Mouse (Mus musculus): Measurements from ENCODE around the gene Sergef.
"Not testable (repeated sequence)": the region's sequence is repeated elsewhere in the genome, so short reads cannot be mapped to it uniquely, and the experiment has no call there.

Sergef gene

DNA sequence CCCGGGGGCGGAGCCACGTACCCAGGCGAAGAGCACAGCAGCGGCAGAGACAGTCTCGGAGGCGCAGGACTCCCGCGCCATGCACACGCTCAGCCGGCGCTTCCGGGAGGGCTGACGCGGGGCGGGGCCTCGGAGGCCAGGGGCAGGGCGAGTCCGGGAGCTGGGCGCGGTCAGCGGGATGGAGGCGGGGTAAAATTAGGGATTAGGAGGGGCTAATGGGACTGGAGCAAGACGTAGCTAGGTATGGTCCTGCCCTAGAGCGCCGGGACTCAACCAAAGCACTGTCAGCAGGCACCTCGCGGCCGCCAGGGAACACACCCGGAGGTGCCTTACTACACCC is at the start of gene Sergef:
Gene Sergef, minus strand, starts transcription at position 116 of the 340 bp plus-strand sequence.
- DNase-seq (ENCODE audit: low spot score in 2 of 2): peak; percentile 85 to 86

DNA sequence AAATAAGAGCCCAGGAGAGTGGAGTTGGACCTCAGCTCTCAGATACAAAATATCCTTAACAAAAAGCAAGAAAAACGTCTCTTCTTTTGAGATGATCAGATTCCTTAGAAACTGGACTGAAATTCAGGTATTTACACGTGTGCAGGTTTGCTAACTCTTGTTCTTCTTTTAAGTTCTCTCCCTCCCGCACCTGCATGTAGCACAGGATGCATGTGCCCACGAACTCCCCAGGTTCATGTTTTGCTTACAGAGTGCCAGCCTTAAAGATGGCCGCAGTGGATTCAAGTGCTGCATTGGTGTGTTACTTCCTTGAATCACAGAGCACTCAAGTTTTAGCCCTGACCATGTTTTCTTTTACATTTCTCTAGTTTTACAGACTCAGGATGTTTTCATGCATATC is 47.2 kb upstream of the Sergef start:
- no peak for DNase-seq (ENCODE audit: low spot score in 2 of 2)

DNA sequence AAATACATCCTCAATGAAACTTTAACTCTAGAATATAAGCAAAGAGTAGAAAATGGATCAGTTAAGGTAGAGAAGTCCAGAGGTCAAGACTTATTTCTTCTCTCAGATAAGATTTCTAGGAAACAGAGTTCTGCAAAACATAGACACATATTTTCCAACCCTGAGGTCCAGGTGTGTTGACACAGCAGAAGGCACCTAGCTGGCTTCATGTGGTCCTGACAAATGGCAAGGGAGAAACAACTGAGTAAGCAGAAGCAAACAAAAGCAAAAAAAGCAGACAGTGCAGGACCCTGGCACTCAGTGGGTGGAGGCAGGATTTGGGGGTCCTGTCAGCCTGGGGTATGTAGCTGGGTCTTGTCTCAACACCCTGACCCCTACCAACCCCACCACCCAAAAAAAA is 41.1 kb upstream of the Sergef start:
- DNase-seq (ENCODE audit: low spot score in 2 of 2): no peak

DNA sequence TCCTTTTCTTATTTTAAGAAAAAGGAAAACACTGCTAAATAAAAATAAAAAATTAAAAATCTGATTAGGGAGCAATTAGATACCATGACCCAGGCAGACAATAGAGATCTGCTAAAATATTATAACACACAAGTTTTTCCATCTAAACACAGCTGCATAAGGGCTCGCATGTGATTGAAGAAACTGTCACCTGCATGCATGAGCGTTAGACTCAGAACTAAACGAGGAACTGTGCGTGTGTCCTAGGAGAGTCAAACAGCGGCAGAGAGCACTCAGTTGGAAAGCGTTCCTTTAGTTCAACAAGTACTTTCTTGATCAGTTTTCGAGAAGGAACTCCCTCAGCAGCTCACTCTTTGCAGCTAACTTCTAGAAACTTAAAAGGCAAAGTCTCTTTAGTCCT is 39.4 kb upstream of the Sergef start:
- not testable (repeated sequence) for DNase-seq (ENCODE audit: low spot score in 2 of 2)

DNA sequence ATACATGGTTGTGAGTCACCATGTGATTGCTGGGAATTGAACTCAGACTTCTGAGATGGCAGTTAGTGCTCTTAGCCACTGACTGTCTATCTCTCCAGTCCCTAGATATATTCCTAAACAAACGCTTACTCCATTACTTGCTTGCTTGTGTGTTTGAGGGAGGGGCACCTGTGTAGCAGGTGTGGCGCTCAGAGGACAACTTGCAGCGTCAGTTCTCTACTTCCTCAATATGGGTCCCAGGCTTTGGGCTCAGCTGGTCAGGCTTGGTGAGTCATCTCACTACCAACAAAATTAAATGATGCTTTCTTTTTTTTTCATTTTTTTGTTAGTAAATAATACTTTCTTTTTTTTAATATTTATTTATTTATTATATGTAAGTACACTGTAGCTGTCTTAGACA is 38.8 kb upstream of the Sergef start:
- no peak for DNase-seq (ENCODE audit: low spot score in 2 of 2)

DNA sequence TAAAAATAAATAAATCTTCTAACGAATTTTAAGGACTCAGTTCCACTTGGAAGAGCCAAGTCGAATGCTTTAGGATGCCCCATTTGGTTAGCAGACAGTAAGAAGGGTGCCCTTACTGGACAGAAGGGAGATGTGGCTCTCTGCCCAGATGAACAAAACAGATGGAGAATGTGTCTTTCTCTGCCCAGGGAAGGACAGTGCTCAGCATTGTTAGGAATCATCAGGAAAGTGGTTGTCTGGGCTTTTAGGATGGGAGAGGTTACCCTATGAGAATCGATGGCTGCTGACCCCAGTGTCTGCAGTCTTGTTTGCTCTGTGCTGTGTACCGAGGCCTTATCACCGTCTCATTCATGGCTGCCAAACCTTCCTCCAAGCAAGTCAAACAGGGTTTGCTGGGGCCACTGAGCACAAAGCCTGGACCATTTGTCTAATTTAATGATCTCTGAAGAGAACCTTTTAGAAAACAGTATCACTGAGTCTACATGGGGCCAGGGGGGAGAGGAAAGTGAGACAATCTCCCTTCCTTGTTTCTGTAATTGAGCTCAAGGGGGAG is 37.3 kb upstream of the Sergef start:
- DNase-seq (ENCODE audit: low spot score in 2 of 2): no peak

DNA sequence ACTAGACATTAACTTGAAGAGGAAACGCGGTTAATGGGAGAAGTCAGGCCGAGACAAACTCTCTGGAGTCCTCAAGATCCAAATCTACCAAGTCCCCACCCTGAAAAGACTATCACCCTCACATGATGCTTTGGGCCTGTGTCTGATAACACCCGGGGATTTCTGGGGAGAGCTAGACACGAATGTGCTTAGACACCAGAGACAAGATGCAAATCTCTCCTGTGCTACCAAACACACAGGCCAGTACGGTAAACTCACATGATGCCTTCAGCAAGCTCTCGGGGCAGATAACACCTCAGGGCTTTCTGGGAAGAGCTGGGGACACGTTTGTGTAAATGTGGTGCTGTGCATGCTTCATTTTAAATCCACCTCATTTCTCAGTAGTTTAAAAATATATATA is 36.3 kb upstream of the Sergef start:
- no peak for DNase-seq (ENCODE audit: low spot score in 2 of 2)

DNA sequence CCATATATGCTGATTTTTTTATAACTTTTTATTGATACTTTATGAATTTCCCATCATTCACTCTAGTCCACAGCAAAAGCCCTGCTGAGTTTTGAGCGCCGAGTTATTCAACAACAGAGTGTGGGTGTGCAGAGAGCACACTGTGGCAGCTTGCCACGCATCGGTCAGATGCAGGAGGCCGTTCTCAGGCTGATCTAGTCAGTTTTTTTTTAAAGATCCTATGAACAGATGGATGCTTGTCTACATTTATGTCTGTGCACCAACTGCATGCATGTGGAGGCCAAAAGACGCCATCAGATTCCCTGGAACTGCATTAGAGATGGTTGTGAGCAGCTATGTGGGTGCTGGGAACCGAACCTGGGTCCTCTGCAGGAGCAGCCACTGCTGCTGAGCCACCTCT is 35.5 kb upstream of the Sergef start:
- DNase-seq (ENCODE audit: low spot score in 2 of 2): no peak

DNA sequence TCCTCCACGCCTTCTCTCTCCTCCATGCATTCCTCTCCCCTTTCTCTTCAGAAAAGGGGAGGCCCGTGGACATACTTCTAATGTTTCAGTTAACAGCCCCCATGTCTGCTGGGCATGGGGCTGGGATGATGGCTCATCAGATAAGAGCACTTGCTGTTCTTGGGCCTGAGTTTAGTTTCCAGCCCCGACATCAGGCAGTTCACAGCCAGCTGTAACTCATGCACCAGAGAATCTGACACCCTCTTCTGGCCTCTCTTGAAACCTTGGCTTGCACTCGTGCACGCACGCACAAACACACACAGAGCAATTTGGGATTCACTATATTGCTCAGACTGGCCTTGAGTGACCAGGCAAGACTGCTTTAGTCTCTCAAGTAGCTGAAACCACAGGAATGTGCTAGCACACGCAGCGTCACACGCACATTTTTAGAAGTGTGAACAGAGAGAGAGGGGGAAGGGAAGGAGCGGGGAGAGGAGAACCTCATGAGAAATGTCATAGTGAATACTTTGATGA is 32.6 kb upstream of the Sergef start, which contains the start of gene Tph1:
Gene Tph1, minus strand, starts transcription at position 378 of the 513 bp plus-strand sequence.
- no peak for DNase-seq (ENCODE audit: low spot score in 2 of 2)

DNA sequence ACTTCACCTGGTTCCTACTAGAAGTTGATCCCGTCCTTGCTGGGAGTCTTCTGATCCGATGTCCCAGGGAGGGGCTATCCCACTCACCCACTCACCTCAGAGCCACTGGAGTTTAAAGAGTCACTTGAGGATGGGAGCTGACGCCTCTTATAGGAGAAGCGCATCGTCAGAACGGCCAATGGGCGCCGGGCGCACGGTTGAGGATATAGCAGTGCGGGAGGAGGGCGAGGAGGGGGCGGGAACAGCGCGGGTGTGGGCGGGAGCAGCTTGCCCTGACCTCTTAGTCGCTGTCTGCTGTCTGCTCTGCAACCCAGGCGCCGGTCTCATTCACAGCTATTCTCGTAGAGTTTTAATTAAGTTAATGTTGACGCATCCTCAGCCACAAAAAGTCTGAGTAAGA is 27.6 kb upstream of the Sergef start:
- DNase-seq (ENCODE audit: low spot score in 2 of 2): no peak

DNA sequence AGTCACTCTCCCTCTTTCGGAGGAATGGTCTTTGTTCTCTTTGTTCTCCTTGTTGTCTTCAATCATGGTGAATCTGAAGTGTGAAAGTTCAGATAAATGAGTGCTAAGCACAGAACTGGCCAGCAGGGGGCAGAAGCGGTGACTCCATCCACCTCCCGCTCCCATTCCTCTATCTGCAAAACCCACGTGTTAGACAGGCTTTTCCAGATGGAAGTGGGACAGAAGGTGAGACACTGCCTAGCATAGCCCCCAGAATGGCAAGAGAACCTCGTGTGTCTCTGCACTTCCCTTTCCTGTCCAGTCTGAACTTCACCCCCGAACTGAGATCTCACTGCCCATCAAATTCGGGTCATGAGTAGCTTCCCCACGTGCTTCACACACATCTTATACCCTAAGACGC is 25.6 kb upstream of the Sergef start:
- DNase-seq (ENCODE audit: low spot score in 2 of 2): no peak

DNA sequence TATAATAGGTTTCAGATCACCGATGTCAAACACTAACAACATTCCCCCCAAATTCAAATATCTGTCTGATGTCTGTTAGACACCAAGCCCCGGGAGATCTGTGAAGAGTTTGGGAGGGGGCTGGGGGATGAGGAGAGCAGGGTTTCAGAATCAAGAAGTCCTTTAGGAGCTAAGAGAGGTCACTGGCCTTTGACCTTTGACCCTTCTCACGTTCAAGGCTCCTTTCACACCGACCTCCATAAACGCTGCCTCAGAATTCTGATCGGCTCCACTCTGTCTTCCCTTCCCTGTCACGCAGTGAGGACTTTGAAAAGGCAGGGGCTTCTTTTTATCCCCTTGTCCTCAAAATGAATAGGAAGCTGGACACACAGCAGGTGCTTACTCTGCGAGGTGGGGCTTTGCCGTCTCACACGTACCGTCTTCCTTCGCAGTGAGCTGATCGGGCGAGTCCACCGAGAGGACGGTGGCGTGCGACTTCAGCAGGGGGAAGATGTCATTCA is 22.0 kb upstream of the Sergef start:
- DNase-seq (ENCODE audit: low spot score in 2 of 2): no peak

DNA sequence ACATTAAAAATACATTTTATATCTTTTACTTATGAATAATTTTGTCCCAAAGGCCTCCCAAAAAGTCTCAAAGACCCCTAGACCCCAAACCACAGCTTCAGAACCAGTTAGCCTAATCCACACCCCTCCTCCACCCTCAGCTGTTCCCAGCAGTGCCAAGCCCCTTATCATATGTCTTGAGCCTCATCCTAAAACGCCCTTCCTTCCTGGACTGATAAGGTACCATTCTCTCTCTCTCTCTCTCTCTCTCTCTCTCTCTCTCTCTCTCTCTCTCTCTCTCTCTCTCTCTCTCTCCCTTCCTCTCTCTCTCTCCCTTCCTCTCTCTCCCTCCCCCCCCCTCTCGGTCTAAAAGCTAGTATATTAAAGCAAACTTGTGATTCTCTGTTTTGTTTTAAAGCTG is 12.7 kb upstream of the Sergef start:
- DNase-seq (ENCODE audit: low spot score in 2 of 2): no peak

DNA sequence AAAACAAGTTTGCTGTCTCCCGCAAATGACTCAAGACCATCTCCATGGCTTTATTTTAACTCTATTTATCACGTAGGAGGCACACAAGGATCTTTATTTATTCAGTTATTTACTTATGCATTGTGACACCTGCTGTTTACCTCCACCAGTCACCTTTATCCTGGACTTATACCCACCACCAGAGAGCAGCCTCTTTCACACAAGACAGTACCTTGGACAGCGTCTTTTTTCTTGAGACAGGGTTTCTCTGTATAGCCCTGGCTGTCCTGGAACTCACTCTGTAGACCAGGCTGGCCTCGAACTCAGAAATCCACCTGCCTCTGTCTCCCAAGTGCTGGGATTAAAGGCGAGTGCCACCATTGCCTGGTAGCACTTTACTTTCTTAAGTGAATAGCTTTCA is 10.6 kb upstream of the Sergef start:
- not testable (repeated sequence) for DNase-seq (ENCODE audit: low spot score in 2 of 2)

DNA sequence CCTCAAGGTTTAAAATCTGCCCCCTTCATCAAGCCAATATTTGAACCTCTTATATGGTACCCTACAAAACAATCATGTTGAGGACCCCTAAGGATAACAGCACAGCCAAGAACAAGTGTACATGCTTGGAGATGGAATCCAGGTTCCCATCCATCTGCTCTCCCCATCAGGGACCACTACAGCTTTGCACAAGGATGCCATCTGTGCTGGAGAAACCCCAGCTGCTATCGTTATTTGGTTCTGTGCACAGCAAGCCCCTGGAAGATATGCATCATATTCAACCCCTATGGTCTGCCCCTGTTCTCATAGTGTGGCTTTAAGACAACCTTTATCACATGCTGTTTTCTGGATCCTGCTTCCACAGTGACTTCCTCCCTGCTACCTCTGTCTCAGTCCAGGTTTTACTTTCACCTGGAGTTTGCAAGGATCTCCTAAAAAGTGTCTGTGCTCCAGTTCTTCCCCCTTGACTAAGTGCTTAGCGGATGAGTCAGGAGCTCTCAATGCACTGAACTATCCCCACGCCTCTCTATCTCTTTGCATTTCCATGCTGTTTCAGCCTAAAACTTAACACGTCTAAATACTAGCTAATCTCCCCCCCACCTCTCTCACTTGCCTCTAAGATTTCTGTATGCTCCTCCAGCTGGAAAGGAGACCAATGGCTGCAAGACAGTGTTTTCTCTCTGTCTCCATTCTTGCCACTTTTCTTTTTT is 9.0 kb upstream of the Sergef start:
- DNase-seq (ENCODE audit: low spot score in 2 of 2): no peak

DNA sequence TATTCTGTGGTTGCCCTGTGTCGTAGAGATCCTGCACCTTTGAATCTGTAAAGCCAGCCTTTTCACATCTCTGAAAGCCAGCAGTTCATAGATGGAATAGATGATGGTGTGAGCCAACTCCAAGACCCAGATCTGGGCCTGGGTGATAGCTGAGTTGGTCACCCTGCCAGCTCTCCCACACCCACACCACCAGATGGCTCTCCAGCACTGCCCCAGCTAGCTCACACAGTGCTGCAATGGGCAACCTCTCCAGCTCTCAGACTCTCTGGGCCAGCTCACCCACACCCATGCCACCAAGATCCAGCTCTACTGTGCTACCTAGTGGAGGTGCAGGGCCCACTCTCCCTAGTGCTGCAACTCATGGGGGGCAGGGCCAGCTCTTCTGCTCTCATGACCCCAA is 3.6 kb upstream of the Sergef start:
- DNase-seq (ENCODE audit: low spot score in 2 of 2): peak in 1 of 2 experiments; percentile 50

DNA sequence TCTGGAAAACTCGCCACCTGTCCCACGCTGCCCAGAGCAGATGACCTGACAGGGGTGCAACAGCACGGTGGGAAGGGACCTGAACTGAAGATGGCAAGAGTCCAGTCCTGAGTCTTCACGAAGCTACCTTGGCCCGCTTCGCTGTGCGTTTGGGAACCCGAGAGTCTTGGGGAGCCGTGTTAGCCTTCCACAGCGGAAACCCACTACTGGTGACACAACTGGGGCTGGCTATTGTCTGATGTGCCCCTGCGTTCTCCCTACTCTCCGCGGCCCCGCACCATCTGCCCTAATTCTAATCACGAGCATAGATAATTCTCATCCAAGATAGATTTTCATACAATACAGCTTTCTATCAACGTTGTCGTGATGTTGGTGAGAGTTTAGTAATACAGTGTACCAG is 455 bp upstream of the Sergef start:
- DNase-seq (ENCODE audit: low spot score in 2 of 2): no peak

DNA sequence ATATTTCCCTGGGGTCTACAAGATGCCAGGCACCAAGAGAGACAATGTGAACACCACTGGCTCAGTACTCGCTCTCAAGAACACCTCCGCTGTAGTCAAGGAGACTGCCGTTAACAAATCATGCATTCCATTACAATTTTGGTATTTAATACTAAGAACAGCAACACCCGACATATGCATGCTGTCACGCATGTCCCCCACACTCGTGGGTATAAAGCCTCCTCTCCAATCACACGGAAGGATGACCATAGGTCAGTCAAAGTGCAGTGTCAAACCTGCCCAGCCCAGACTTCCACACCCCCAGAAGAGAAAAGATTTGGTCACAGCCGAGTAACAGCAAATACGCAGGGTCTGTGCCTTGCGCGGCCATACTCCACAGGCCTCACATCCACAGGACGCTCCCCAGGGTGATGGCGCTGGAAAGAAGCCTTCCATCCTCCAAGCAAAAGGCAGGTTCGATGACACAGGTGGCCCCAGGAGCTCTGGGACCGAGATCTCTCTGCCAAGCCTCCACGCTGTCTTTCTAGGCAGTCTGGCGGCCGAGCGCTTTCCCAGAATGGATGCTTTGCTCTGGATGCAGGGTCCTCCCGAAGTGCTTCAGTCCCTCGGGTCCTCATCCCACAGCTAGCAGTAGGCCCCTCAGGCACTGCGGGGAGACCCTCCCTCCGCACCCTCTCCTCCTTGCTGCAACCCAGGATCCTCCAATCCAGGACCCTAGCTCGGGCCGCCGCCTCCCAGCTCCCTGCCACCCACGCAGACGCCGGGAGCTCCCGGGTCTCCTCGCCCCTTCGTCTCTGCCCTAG is 517 bp downstream of the Sergef start:
- no peak for DNase-seq (ENCODE audit: low spot score in 2 of 2)

DNA sequence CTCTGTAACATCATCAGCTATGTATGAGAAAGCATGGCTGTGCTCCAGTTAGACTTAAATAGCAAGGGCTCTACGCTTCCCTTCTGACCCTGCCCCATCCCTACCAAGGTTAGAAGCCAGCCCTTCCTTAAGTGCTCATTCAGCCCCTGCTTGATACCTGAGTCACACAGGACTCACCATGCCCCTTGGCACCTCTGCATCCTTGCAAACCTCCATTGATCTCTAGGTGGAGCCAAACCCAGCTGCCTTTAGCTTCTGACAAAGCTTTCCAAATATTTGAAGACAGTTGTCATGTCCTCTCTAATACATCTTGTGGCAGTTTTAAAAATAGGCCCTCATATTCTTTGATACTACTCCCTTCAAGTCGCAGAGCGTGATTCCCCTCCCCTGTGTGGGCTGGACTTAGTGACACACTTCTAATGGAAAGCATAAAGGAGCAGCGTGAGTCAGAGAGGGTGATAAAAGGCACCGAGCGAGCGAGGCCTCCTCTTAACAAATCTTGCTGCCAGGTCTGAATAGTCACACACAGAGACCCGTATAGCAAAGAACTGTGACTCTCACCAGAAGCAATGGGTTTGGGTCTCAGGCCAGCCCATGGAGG is 11.1 kb downstream of the Sergef start:
- DNase-seq (ENCODE audit: low spot score in 2 of 2): no peak

DNA sequence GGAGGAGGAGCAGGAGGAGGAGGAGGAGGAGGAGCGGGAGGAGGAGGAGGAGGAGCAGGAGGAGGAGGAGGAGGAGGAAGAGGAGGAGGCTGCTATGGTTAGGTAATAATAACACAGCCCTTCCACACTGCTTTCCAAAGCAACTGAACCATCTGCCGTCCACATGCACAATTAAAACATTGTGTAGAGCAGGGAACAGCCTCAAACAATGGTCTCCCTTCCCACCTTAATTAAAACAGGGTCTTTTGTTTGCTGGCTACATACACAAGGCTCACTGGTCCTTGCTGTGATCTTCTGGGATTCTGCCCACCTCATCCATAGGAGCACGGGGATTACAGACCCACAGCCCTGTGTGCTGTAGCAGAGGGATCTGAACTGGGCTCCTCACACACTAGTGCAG is 15.6 kb downstream of the Sergef start:
- DNase-seq (ENCODE audit: low spot score in 2 of 2): no peak

DNA sequence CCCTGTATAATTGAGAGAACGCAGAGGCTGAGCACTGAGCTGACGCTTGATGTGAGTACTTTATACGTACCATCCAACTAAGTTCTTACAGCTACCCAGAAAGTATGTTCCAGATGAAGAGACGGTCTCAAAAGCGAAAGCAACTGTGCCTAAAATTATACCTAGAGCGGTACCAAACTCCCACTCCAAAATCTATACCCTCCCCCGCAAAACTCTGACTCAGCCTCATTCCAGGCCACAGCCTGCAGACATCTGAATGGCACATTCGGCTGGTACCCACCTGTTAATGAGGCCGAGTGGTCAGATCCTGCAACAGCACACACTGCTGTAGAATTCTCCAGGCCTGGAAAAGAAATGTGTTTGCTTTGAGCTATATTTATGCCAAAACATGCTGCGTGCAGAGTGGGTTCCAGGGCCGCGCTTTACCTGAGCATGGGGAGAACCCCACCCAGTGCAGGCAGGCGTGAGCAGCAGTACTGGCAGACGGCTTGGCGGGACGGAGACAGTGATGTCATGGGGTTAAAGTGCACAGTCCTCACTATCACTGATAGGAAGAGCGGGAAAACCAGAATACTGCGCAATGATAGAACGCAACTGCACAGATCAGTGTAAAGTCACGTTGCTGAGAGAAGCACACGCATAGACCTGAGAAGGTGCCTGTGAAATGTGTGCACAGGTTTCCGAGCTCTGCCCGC is 21.0 kb downstream of the Sergef start:
- peak; percentile 45 to 76 for DNase-seq (ENCODE audit: low spot score in 2 of 2)
